Mouse (Mus musculus) neutrophil, adult 83 days (primary cell): ENCODE measurements around the gene Bax. TPM values are rescaled to one million over a fixed set of nuclear protein-coding genes. Genes with fewer than 3 reads are reported as not detected.

Source experiments
- total RNA-seq, 2 experiments: library from RNA; stranded (reverse); gene quantifications; one replicate each; pipeline ENCODE4 v1.2.4; 2023

Bax gene
- 10 to 100 TPM; 42.0 to 45.1 TPM for total RNA-seq

GRCm38 (mm10) chr7:45466283-45467089 lies at the start of gene Bax:
Gene Bax, minus strand, starts transcription at chr7:45466898.

GRCm38 (mm10) chr7:45509912-45510787 lies 43.5 kb upstream of the Bax start, which contains the start of gene Nucb1:
Gene Nucb1, minus strand, starts transcription at chr7:45510406.

GRCm38 (mm10) chr7:45488293-45489204 lies 21.9 kb upstream of the Bax start, which contains the start of gene Dhdh:
Gene Dhdh, minus strand, starts transcription at chr7:45488805.

GRCm38 (mm10) chr7:45486761-45487415 lies 20.2 kb upstream of the Bax start, which contains the start of gene Gm45808:
Gene Gm45808, minus strand, starts transcription at chr7:45486811.

GRCm38 (mm10) chr7:45481374-45481927 lies 14.8 kb upstream of the Bax start, which contains the start of gene Tulp2:
Gene Tulp2, plus strand, starts transcription at chr7:45481877.

GRCm38 (mm10) chr7:45459564-45460140 lies 7.0 kb downstream of the Bax start, which contains the start of gene Ftl1:
Gene Ftl1, minus strand, starts transcription at chr7:45459884.

GRCm38 (mm10) chr7:45437521-45438276 lies 29.0 kb downstream of the Bax start, which contains the start of gene Ruvbl2:
Gene Ruvbl2, minus strand, starts transcription at chr7:45438096.

GRCm38 (mm10) chr7:45434203-45435015 lies 32.3 kb downstream of the Bax start, which contains the start of gene Gys1:
Gene Gys1, plus strand, starts transcription at chr7:45434844.

GRCm38 (mm10) chr7:45420615-45420919 lies 46.1 kb downstream of the Bax start, which contains the start of gene Lhb:
Gene Lhb, plus strand, starts transcription at chr7:45420820.

GRCm38 (mm10) chr7:45413113-45413863 lies 53.4 kb downstream of the Bax start, which contains the start of gene Ntf5:
Gene Ntf5, plus strand, starts transcription at chr7:45413695.

Other genes with a start within 250 kb of the Bax start
- gene Cd37, start 227.8 kb downstream of the Bax start, total RNA-seq: 100 to 1,000 TPM; 297 to 345 TPM
- under 1 TPM; 0.57 to 0.59 TPM for gene Slc6a16, start 225.8 kb downstream of the Bax start, total RNA-seq
- under 1 TPM in 1 of 2 experiments, not detected in 1; 0.24 TPM for gene Slc6a21, start 189.4 kb downstream of the Bax start, total RNA-seq
- 1 to 10 TPM; 2.3 to 4.8 TPM for gene Trpm4, start 133.1 kb downstream of the Bax start, total RNA-seq
- under 1 TPM in 1 of 2 experiments, not detected in 1; 0.68 TPM for gene Hrc, start 131.6 kb downstream of the Bax start, total RNA-seq
- under 1 TPM in 1 of 2 experiments, not detected in 1; 0.31 TPM for gene Ppfia3, start 99.9 kb downstream of the Bax start, total RNA-seq
- gene Lin7b, start 96.3 kb downstream of the Bax start, total RNA-seq: under 1 TPM in 1 of 2 experiments, not detected in 1; 0.66 TPM
- 100 to 1,000 TPM; 256 to 279 TPM for gene Snrnp70, start 71.2 kb downstream of the Bax start, total RNA-seq
- gene Kcna7, start 61.2 kb downstream of the Bax start, total RNA-seq: not detected
- not detected for gene Ntf5, start 53.2 kb downstream of the Bax start, total RNA-seq
- gene Lhb, start 46.1 kb downstream of the Bax start, total RNA-seq: not detected
- gene Gys1, start 32.1 kb downstream of the Bax start, total RNA-seq: 10 to 100 TPM; 58.1 to 59.5 TPM
- 10 to 100 TPM; 39.6 to 42.2 TPM for gene Ruvbl2, start 28.8 kb downstream of the Bax start, total RNA-seq
- 1,000 to 10,000 TPM; 1,390 to 1,483 TPM for gene Ftl1, start 7.0 kb downstream of the Bax start, total RNA-seq
- gene Tulp2, start 15.0 kb upstream of the Bax start, total RNA-seq: not detected
- gene Gm45808, start 19.9 kb upstream of the Bax start, total RNA-seq: 1 to 10 TPM; 1.2 to 2.5 TPM
- gene Dhdh, start 21.9 kb upstream of the Bax start, total RNA-seq: 1 to 10 TPM; 5.9 to 6.1 TPM
- 100 to 1,000 TPM; 111 to 114 TPM for gene Nucb1, start 43.5 kb upstream of the Bax start, total RNA-seq
- gene Ppp1r15a, start 59.4 kb upstream of the Bax start, total RNA-seq: 100 to 1,000 TPM; 253 to 370 TPM
- gene Plekha4, start 59.4 kb upstream of the Bax start, total RNA-seq: under 1 TPM in 1 of 2 experiments, not detected in 1; 0.15 TPM
- not detected for gene Hsd17b14, start 88.0 kb upstream of the Bax start, total RNA-seq
- 10 to 100 TPM; 39.9 to 42.5 TPM for gene Bcat2, start 103.3 kb upstream of the Bax start, total RNA-seq
- not detected for gene Fgf21, start 148.6 kb upstream of the Bax start, total RNA-seq
- gene Fut1, start 150.4 kb upstream of the Bax start, total RNA-seq: under 1 TPM in 1 of 2 experiments, not detected in 1; 0.22 TPM
- gene Izumo1, start 154.9 kb upstream of the Bax start, total RNA-seq: not detected
- gene Rasip1, start 160.6 kb upstream of the Bax start, total RNA-seq: 1 to 10 TPM; 1.9 to 2.0 TPM
- gene Mamstr, start 173.1 kb upstream of the Bax start, total RNA-seq: under 1 TPM; 0.13 to 0.73 TPM
- not detected for gene Fut2, start 199.5 kb upstream of the Bax start, total RNA-seq
- gene Ntn5, start 217.1 kb upstream of the Bax start, total RNA-seq: not detected
- gene Sec1, start 227.5 kb upstream of the Bax start, total RNA-seq: under 1 TPM in 1 of 2 experiments, not detected in 1; 0.26 TPM
- gene Car11, start 232.9 kb upstream of the Bax start, total RNA-seq: not detected
- 1 to 10 TPM; 5.3 TPM for gene Dbp, start 238.2 kb upstream of the Bax start, total RNA-seq
- gene Rpl18, start 248.6 kb upstream of the Bax start, total RNA-seq: 100 to 1,000 TPM; 782 to 910 TPM